Mouse (Mus musculus) CH12.LX (cell line): ENCODE data around the gene AU018091. TPM values are rescaled to one million over a fixed set of nuclear protein-coding genes. Genes with fewer than 3 reads are reported as not detected.

Experiments used
- DNase-seq: peaks from one replicate; pipeline ENCODE4 v3.0.0-alpha.2; 2013; ENCODE audit errors: extremely low read depth
- H3K27ac ChIP-seq: 2 replicates; pipeline ENCODE4 v1.5.1; 2012; ENCODE audit warnings: low read depth, mild to moderate bottlenecking, control low read depth, moderate library complexity; ENCODE audit not compliant: insufficient read depth
- H3K27me3 ChIP-seq: replicated peaks from 2 replicates; pipeline ENCODE3; 2012; ENCODE audit warnings: inconsistent platforms
- H3K36me3 ChIP-seq, 2 experiments: replicated peaks in 1 of 2; 2 replicates each; pipeline versions ENCODE3 to v1.6.1; 2012; ENCODE audit warnings: inconsistent platforms in 1 of 2, low read length in 1 of 2, mild to moderate bottlenecking in 1 of 2, mixed read lengths in 1 of 2, moderate library complexity in 1 of 2; ENCODE audit not compliant: control insufficient read depth in 1 of 2, insufficient read depth in 1 of 2
- H3K4me1 ChIP-seq, 2 experiments: 2 replicates each; pipeline ENCODE4 v1.6.1; 2012; ENCODE audit warnings: inconsistent platforms in 1 of 2, moderate library complexity in 1 of 2; ENCODE audit not compliant: insufficient read depth in 2 of 2, control insufficient read depth in 1 of 2
- H3K4me2 ChIP-seq: 2 replicates; pipeline ENCODE4 v1.6.1; 2012; ENCODE audit warnings: low read depth, mild to moderate bottlenecking, control low read depth; ENCODE audit not compliant: poor library complexity, insufficient read depth, severe bottlenecking
- H3K4me3 ChIP-seq, 3 experiments: fragments of 150-350 bp in 1 of 3; sonication (generic) in 1 of 3; replicated peaks in 1 of 3; 2 replicates each; pipeline versions ENCODE3 to v1.5.1; 2011 to 2012; ENCODE audit warnings: low read depth in 2 of 3, low read length in 2 of 3, mild to moderate bottlenecking in 2 of 3, moderate library complexity in 2 of 3, control low read depth in 1 of 3, improper control_type of control experiment in 1 of 3, inconsistent platforms in 1 of 3, mixed read lengths in 1 of 3; ENCODE audit not compliant: poor library complexity in 1 of 3
- H3K79me2 ChIP-seq: replicated peaks from 2 replicates; pipeline ENCODE4 v1.6.1; 2012; ENCODE audit warnings: mild to moderate bottlenecking, moderate library complexity; ENCODE audit not compliant: control insufficient read depth, poor library complexity, insufficient read depth, severe bottlenecking; ENCODE audit errors: extremely low read depth
- H3K9ac ChIP-seq: 2 replicates; pipeline ENCODE4 v1.6.1; 2012; ENCODE audit warnings: low read depth, mild to moderate bottlenecking, control low read depth, moderate library complexity; ENCODE audit not compliant: insufficient read depth
- H3K9me3 ChIP-seq: replicated peaks from 2 replicates; pipeline ENCODE3; 2012; ENCODE audit warnings: low read length, inconsistent platforms, mixed read lengths
- BHLHE40 ChIP-seq: IDR thresholded peaks from 2 replicates; pipeline ENCODE4 v1.6.1; 2011; ENCODE audit warnings: mild to moderate bottlenecking, low read depth, low read length, improper control_type of control experiment
- CHD1 ChIP-seq: IDR thresholded peaks from 2 replicates; pipeline ENCODE4 v1.6.1; 2012; ENCODE audit warnings: low read depth, low read length, improper control_type of control experiment, inconsistent platforms
- ELF1 ChIP-seq: IDR thresholded peaks from 2 replicates; pipeline ENCODE4 v1.6.1; 2014; ENCODE audit warnings: low read depth, mild to moderate bottlenecking, inconsistent platforms, low read length, improper control_type of control experiment
- EP300 ChIP-seq: IDR thresholded peaks from 2 replicates; pipeline ENCODE4 v1.6.1; 2011; ENCODE audit warnings: low read length, improper control_type of control experiment
- ETS1 ChIP-seq: conservative IDR thresholded peaks from 2 replicates; pipeline ENCODE4 v1.6.1; 2012; ENCODE audit warnings: low read depth, mild to moderate bottlenecking, inconsistent platforms, low read length, improper control_type of control experiment, moderate library complexity
- HCFC1 ChIP-seq: IDR thresholded peaks from 2 replicates; pipeline ENCODE4 v1.6.1; 2012; ENCODE audit warnings: low read depth, mild to moderate bottlenecking, inconsistent platforms, low read length, improper control_type of control experiment
- JUND ChIP-seq: conservative IDR thresholded peaks from 2 replicates; pipeline ENCODE4 v1.6.1; 2011; ENCODE audit warnings: low read depth, low read length, improper control_type of control experiment
- MAX ChIP-seq: IDR thresholded peaks from 2 replicates; pipeline ENCODE4 v1.6.1; 2011; ENCODE audit warnings: low read length, improper control_type of control experiment
- MEF2A ChIP-seq: IDR thresholded peaks from 2 replicates; pipeline ENCODE4 v1.6.1; 2014; ENCODE audit warnings: low read depth, mild to moderate bottlenecking, inconsistent platforms, low read length, improper control_type of control experiment, borderline replicate concordance
- MXI1 ChIP-seq: IDR thresholded peaks from 2 replicates; pipeline ENCODE4 v1.6.1; 2011; ENCODE audit warnings: mild to moderate bottlenecking, low read depth, low read length, improper control_type of control experiment
- MYC ChIP-seq: IDR thresholded peaks from 2 replicates; pipeline ENCODE4 v1.6.1; 2011; ENCODE audit warnings: low read depth, mild to moderate bottlenecking, improper control_type of control experiment, low read length
- NRF1 ChIP-seq: IDR thresholded peaks from 2 replicates; pipeline ENCODE4 v1.6.1; 2014; ENCODE audit warnings: low read depth, mild to moderate bottlenecking, inconsistent platforms, low read length, improper control_type of control experiment, moderate library complexity
- PAX5 ChIP-seq: IDR thresholded peaks from 2 replicates; pipeline ENCODE4 v1.6.1; 2012; ENCODE audit warnings: low read length, inconsistent platforms, mixed read lengths
- POLR2A ChIP-seq: IDR thresholded peaks from 2 replicates; pipeline ENCODE4 v1.6.1; 2011; ENCODE audit warnings: low read depth, mild to moderate bottlenecking, improper control_type of control experiment, low read length
- RAD21 ChIP-seq: IDR thresholded peaks from 2 replicates; pipeline ENCODE4 v1.6.1; 2011; ENCODE audit warnings: low read depth, mild to moderate bottlenecking, low read length, improper control_type of control experiment, moderate library complexity
- SIN3A ChIP-seq: IDR thresholded peaks from 2 replicates; pipeline ENCODE4 v1.6.1; 2012; ENCODE audit warnings: low read length, improper control_type of control experiment, inconsistent platforms
- TCF12 ChIP-seq: IDR thresholded peaks from 2 replicates; pipeline ENCODE4 v1.6.1; 2014; ENCODE audit warnings: low read depth, mild to moderate bottlenecking, inconsistent platforms, low read length, improper control_type of control experiment
- USF2 ChIP-seq: conservative IDR thresholded peaks from 2 replicates; pipeline ENCODE4 v1.6.1; 2011; ENCODE audit warnings: low read depth, low read length, improper control_type of control experiment
- ZC3H11A ChIP-seq: IDR thresholded peaks from 2 replicates; pipeline ENCODE4 v1.6.1; 2012; ENCODE audit warnings: low read depth, mild to moderate bottlenecking, inconsistent platforms, low read length, improper control_type of control experiment
- ZKSCAN1 ChIP-seq: IDR thresholded peaks from 2 replicates; pipeline ENCODE4 v1.6.1; 2012; ENCODE audit warnings: low read depth, inconsistent platforms, low read length, improper control_type of control experiment, borderline replicate concordance
- ZNF384 ChIP-seq: IDR thresholded peaks from 2 replicates; pipeline ENCODE4 v1.6.1; 2012; ENCODE audit warnings: low read depth, low read length, improper control_type of control experiment, inconsistent platforms
- dilution Hi-C: fragments of 300-500 bp; cut with MboI; formaldehyde crosslinking; loops from 2 replicates; pipeline ENCODE4 v1.14.3; 2020; ENCODE audit warnings: low sequenced_read_pairs; ENCODE audit not compliant: extremely low pct_unique_long_range_greater_than_20kb, extremely low pct_ligation_motif_present
- in situ Hi-C: fragments of 300-500 bp; cut with MboI; formaldehyde crosslinking; loops from 3 replicates; pipeline ENCODE4 v1.14.3; 2019; ENCODE audit warnings: low sequenced_read_pairs, low pct_ligation_motif_present, low pct_unique_long_range_greater_than_20kb, mixed read lengths
- polyA plus RNA-seq: library from polyadenylated mRNA; unstranded; fragments of >175 nt; gene quantifications from 2 replicates; pipeline ENCODE4 v1.2.1, GENCODE M21; 2012; ENCODE audit warnings: low read depth; ENCODE audit not compliant: insufficient read length
- total RNA-seq, 2 experiments: library from RNA; depleted of rRNA; stranded (reverse); fragments of 300-350 nt in 1 of 2; fragments of >200 nt in 1 of 2; gene quantifications; 2 replicates each; pipeline ENCODE4 v1.2.3; 2012 to 2014

AU018091 gene
- total and polyA plus RNA-seq, 3 experiments = 0.08 TPM; not detected in 2

GRCm38 (mm10) chr7:3216331-3216730, 47.3 kb upstream of the AU018091 start:
- dilution Hi-C loops (no loop called here), in situ Hi-C loops (no loop called here)
- H3K4me2 ChIP-seq = no peak overlapping the region
- H3K27ac ChIP-seq = no peak overlapping the region
- no peaks in the 10 kb centered on the region for H3K9me3 ChIP-seq
- no peaks in the 10 kb centered on the region for H3K4me1 ChIP-seq
- no peak overlapping the region for H3K9ac ChIP-seq
- no peak overlapping the region for H3K4me3 ChIP-seq
- H3K79me2 ChIP-seq = no peaks in the 10 kb centered on the region
- DNase-seq = no peak
- H3K36me3 ChIP-seq = no peaks in the 10 kb centered on the region
- no peak for TF ChIP-seq MYC
- no peak for TF ChIP-seq ZC3H11A
- TF ChIP-seq EP300 = no peak
- TF ChIP-seq SIN3A = no peak
- no peak for TF ChIP-seq HCFC1
- no peak for TF ChIP-seq BHLHE40
- TF ChIP-seq USF2 = no peak
- TF ChIP-seq CHD1 = no peak
- no peak for TF ChIP-seq TCF12
- no peak for TF ChIP-seq ZNF384
- TF ChIP-seq MXI1 = no peak
- no peak for TF ChIP-seq POLR2A
- no peak for TF ChIP-seq ELF1
- no peak for TF ChIP-seq NRF1
- no peak for TF ChIP-seq MEF2A
- no peaks in the 10 kb centered on the region for H3K27me3 ChIP-seq

GRCm38 (mm10) chr7:3213557-3213956, 44.6 kb upstream of the AU018091 start:
- Histone ChIP-seq H3K79me2 (no peaks in the 10 kb centered on the region), H3K9me3 (no peaks in the 10 kb centered on the region), H3K9ac (no peak overlapping the region), H3K27ac (no peak overlapping the region), H3K4me3 (no peak overlapping the region), H3K4me1 (no peaks in the 10 kb centered on the region), H3K36me3 (no peaks in the 10 kb centered on the region), H3K27me3 (no peaks in the 10 kb centered on the region), H3K4me2 (no peak overlapping the region)
- 0 out of 2 replicates have a peak, but pooled peaks have one; percentile 24 for TF ChIP-seq EP300
- no peak for TF ChIP-seq HCFC1
- no peak for DNase-seq
- dilution Hi-C loops (no loop called here), in situ Hi-C loops (no loop called here)

DNA sequence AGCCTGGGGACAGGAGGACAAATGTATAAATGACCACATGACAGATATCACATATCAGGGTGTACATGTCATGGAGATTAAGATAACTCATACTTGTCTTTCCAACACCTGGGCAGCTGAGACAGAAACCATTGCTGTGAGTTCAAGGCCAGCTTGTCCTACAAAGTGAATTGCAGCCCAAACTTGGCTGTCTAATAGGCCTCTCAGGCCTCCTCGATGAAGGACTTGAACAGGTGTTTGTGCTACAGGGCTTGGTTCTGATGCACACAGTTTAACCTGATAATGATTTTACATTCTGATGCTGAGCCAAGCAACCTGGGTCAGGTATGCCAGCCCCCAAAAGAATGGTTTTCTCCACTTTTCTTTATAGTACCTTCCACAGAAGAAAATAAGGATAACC, 44.2 kb upstream of the AU018091 start:
- dilution Hi-C loops (no loop called here), in situ Hi-C loops (no loop called here)
- no peaks in the 10 kb centered on the region for H3K79me2 ChIP-seq
- no peaks in the 10 kb centered on the region for H3K27me3 ChIP-seq
- no peak for TF ChIP-seq TCF12
- TF ChIP-seq ZKSCAN1 = no peak
- no peak for TF ChIP-seq MYC
- no peak for TF ChIP-seq ETS1
- TF ChIP-seq JUND = no peak
- no peak for TF ChIP-seq PAX5
- TF ChIP-seq RAD21 = no peak
- TF ChIP-seq CHD1 = no peak
- TF ChIP-seq MAX = no peak
- H3K4me2 ChIP-seq = no peak overlapping the region
- no peak overlapping the region for H3K4me3 ChIP-seq
- H3K4me1 ChIP-seq = no peaks in the 10 kb centered on the region
- H3K9me3 ChIP-seq = no peaks in the 10 kb centered on the region
- no peaks in the 10 kb centered on the region for H3K36me3 ChIP-seq
- no peak overlapping the region for H3K27ac ChIP-seq
- DNase-seq = no peak
- H3K9ac ChIP-seq = no peak overlapping the region
